Mouse (Mus musculus): ENCODE data around the gene Tes. TPM values are rescaled to one million over a fixed set of nuclear protein-coding genes. Genes with fewer than 3 reads are reported as not detected.

Gene Tes
- total and polyA plus RNA-seq, 3 experiments: 2.3 to 4.0 (median 3.3) TPM

DNA sequence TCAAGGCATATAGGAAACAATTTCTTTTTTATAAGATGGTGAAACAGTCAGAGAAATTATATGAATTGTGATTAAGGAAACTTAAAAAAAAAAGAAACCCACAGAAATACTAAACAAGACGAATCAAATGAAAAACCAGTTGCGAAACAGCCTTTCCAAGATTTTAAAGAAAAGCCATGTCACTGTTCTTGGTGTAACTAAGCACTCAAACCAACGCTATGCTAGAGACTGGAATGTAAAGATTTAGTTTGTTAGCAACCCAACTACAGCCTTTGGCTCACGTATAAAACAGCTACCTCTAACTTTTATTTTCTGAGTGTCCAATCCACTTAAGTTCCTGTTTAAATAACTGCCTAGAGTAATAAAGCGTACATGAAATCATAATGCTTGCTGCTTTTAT, 7.4 kb downstream of the Tes start:
- Histone ChIP-seq H3K79me2 (replicated peaks; ENCODE audit: control insufficient read depth, insufficient read depth, low read length) (no peaks in the 10 kb centered on the region), H3K4me1 (ENCODE audit: control insufficient read depth, insufficient read depth, low read length) (no peaks in the 10 kb centered on the region; the same call in 1 of the 2 replicates), H3K36me3 (ENCODE audit: control insufficient read depth, insufficient read depth, low read length) (no peaks in the 10 kb centered on the region), H3K4me3 (no peak overlapping the region), H3K27ac (no peak overlapping the region), H3K27me3 (ENCODE audit: control insufficient read depth, insufficient read depth, low read length) (peaks cover 2% of the 10 kb centered on the region; the same call in 1 of the 2 replicates), H3K9ac (ENCODE audit: low read depth, low read length) (no peak overlapping the region)
- 86% methylated on average over 5 of the region's 5 CpGs for WGBS
- no peak for DNase-seq
- intact Hi-C loops (cut with DNase I): no loop called here
- TF ChIP-seq CTCF (IDR thresholded peaks at IDR 0.05) (no peak), POLR2A (IDR thresholded peaks at IDR 0.05; ENCODE audit: insufficient read depth, low read depth, low read length) (no peak), EP300 (IDR thresholded peaks at IDR 0.05; ENCODE audit: insufficient read depth, low read depth, low read length) (no peak)

- peaks cover 2% of the 10 kb centered on the region; the same call in 1 of the 2 replicates for H3K27me3 ChIP-seq (ENCODE audit: control insufficient read depth, insufficient read depth, low read length)
- no peaks in the 10 kb centered on the region for H3K79me2 ChIP-seq (replicated peaks; ENCODE audit: control insufficient read depth, insufficient read depth, low read length)
- H3K9ac ChIP-seq (ENCODE audit: low read depth, low read length): no peak overlapping the region
- no peaks in the 10 kb centered on the region for H3K36me3 ChIP-seq (ENCODE audit: control insufficient read depth, insufficient read depth, low read length)
- TF ChIP-seq CTCF (IDR thresholded peaks at IDR 0.05) (no peak), EP300 (IDR thresholded peaks at IDR 0.05; ENCODE audit: insufficient read depth, low read depth, low read length) (no peak), POLR2A (IDR thresholded peaks at IDR 0.05; ENCODE audit: insufficient read depth, low read depth, low read length) (no peak)
- H3K4me3 ChIP-seq: no peak overlapping the region
- no peak for DNase-seq
- H3K4me1 ChIP-seq (ENCODE audit: control insufficient read depth, insufficient read depth, low read length): peaks cover 1% of the 10 kb centered on the region; the same call in 1 of the 2 replicates
- H3K27ac ChIP-seq: no peak overlapping the region
- WGBS: 74% methylated on average over 7 of the region's 7 CpGs
- intact Hi-C loops (cut with DNase I): no loop called here
These were observed 8.0 kb downstream of the Tes start for GRCm38 (mm10) chr6:17072763-17073484.

DNA sequence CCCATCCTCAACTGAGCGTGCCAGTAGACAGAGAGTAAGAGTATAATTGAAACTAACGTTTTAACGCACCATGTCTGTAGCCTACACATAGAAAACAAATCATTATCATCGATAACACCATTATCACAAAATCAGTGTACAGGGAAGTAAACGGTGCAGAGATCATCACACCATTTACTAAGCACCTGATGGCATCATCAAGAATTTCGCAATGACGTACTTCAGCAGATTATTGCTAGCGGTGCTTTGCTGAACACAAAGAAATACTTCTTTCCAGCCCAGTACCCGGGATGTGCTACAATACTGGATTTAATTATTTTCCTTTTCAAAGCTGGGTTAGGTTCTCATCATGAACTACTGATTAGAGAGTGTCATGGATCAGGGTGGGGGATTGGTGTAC, 12.3 kb downstream of the Tes start:
- Histone ChIP-seq H3K9ac (ENCODE audit: low read depth, low read length) (no peak overlapping the region), H3K79me2 (replicated peaks; ENCODE audit: control insufficient read depth, insufficient read depth, low read length) (no peaks in the 10 kb centered on the region), H3K4me3 (no peak overlapping the region), H3K36me3 (ENCODE audit: control insufficient read depth, insufficient read depth, low read length) (peaks cover 4% of the 10 kb centered on the region), H3K4me1 (ENCODE audit: control insufficient read depth, insufficient read depth, low read length) (peaks cover 3% of the 10 kb centered on the region), H3K27me3 (ENCODE audit: control insufficient read depth, insufficient read depth, low read length) (no peaks in the 10 kb centered on the region), H3K27ac (no peak overlapping the region)
- no peak for DNase-seq
- intact Hi-C loops (cut with DNase I): no loop called here
- WGBS: 91% methylated on average over 9 of the region's 9 CpGs
- no peak for TF ChIP-seq EP300 (IDR thresholded peaks at IDR 0.05; ENCODE audit: insufficient read depth, low read depth, low read length)
- TF ChIP-seq POLR2A (IDR thresholded peaks at IDR 0.05; ENCODE audit: insufficient read depth, low read depth, low read length): no peak
- TF ChIP-seq CTCF (IDR thresholded peaks at IDR 0.05): no peak

DNA sequence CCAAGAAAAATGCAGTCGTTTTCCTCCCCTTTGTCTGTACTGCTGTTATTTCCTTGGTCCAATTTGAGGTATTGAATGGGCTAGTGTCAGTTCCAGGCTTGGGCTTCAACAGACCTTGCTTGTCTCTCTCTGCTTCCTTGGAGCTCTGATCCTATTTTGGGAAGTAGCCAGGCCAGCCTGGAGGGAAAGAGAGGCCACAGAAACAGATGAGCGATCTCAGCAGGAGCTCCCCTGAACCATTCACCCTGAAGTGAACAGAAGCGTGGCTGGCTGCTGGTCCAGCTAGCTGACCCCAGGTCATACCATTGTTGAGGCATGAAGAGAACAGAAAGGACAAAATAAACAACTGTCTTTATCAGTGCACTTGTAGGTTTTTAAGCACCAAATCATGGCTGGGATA, 12.8 kb downstream of the Tes start:
- peaks cover 4% of the 10 kb centered on the region for H3K36me3 ChIP-seq (ENCODE audit: control insufficient read depth, insufficient read depth, low read length)
- WGBS: 38% methylated on average over 3 of the region's 3 CpGs
- H3K79me2 ChIP-seq (replicated peaks; ENCODE audit: control insufficient read depth, insufficient read depth, low read length): no peaks in the 10 kb centered on the region
- no peak overlapping the region for H3K9ac ChIP-seq (ENCODE audit: low read depth, low read length)
- TF ChIP-seq EP300 (IDR thresholded peaks at IDR 0.05; ENCODE audit: insufficient read depth, low read depth, low read length): no peak
- no peak for TF ChIP-seq POLR2A (IDR thresholded peaks at IDR 0.05; ENCODE audit: insufficient read depth, low read depth, low read length)
- no peak for TF ChIP-seq CTCF (IDR thresholded peaks at IDR 0.05)
- H3K4me3 ChIP-seq: no peak overlapping the region
- H3K27me3 ChIP-seq (ENCODE audit: control insufficient read depth, insufficient read depth, low read length): no peaks in the 10 kb centered on the region
- H3K27ac ChIP-seq: no peak overlapping the region
- intact Hi-C loops (cut with DNase I): loop anchor here (2.0 kb wide), 1 partner anchor 13 kb away; the partner anchor contains the start of gene Tes
- peaks cover 3% of the 10 kb centered on the region for H3K4me1 ChIP-seq (ENCODE audit: control insufficient read depth, insufficient read depth, low read length)
- DNase-seq: no peak

- peaks cover 1% of the 10 kb centered on the region; the same call in 1 of the 2 replicates for H3K27me3 ChIP-seq (ENCODE audit: control insufficient read depth, insufficient read depth, low read length)
- H3K27ac ChIP-seq: no peak overlapping the region; the same call in 1 of the 2 replicates
- no peak overlapping the region for H3K9ac ChIP-seq (ENCODE audit: low read depth, low read length)
- peaks cover 5% of the 10 kb centered on the region for H3K4me1 ChIP-seq (ENCODE audit: control insufficient read depth, insufficient read depth, low read length)
- 45% methylated on average over 5 of the region's 5 CpGs for WGBS
- H3K36me3 ChIP-seq (ENCODE audit: control insufficient read depth, insufficient read depth, low read length): peaks cover 4% of the 10 kb centered on the region
- TF ChIP-seq POLR2A (IDR thresholded peaks at IDR 0.05; ENCODE audit: insufficient read depth, low read depth, low read length) (no peak), EP300 (IDR thresholded peaks at IDR 0.05; ENCODE audit: insufficient read depth, low read depth, low read length) (0 out of 2 replicates have a peak, but pooled peaks have one; percentile 37)
- peak in 1 of 2 experiments; percentile 25 for DNase-seq
- H3K4me3 ChIP-seq: no peak overlapping the region
- no peaks in the 10 kb centered on the region for H3K79me2 ChIP-seq (replicated peaks; ENCODE audit: control insufficient read depth, insufficient read depth, low read length)
- intact Hi-C loops (cut with DNase I): loop anchor here (2.0 kb wide), 1 partner anchor 15 kb away; the partner anchor contains the start of gene Tes
These were observed 14.4 kb downstream of the Tes start for GRCm38 (mm10) chr6:17079304-17079703.

DNA sequence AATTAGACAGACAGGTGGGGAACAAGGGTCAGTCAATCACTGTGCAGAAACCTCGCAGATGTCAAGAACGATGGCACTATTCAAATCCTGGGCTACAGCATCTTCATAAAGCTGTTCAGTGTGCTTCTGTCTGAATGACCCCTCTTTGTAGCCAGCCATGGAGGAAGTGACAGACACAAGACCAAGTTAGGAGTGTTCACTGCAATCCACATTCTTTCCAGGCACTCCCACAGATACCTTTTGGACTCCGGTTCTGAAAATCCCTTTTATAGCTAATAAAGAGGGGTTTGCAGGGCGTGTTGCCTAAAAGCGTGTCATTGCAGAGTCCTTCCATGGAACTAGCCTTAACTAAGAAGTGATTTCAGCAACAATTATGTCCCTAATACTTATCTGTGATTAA, 14.9 kb downstream of the Tes start:
- Histone ChIP-seq H3K4me1 (ENCODE audit: control insufficient read depth, insufficient read depth, low read length) (peaks cover 5% of the 10 kb centered on the region), H3K9ac (ENCODE audit: low read depth, low read length) (no peak overlapping the region), H3K36me3 (ENCODE audit: control insufficient read depth, insufficient read depth, low read length) (peaks cover 4% of the 10 kb centered on the region), H3K4me3 (no peak overlapping the region), H3K79me2 (replicated peaks; ENCODE audit: control insufficient read depth, insufficient read depth, low read length) (no peaks in the 10 kb centered on the region), H3K27me3 (ENCODE audit: control insufficient read depth, insufficient read depth, low read length) (peaks cover 1% of the 10 kb centered on the region; the same call in 1 of the 2 replicates), H3K27ac (no peak overlapping the region)
- 45% methylated on average over 5 of the region's 5 CpGs for WGBS
- TF ChIP-seq EP300 (IDR thresholded peaks at IDR 0.05; ENCODE audit: insufficient read depth, low read depth, low read length) (no peak), POLR2A (IDR thresholded peaks at IDR 0.05; ENCODE audit: insufficient read depth, low read depth, low read length) (no peak), CTCF (IDR thresholded peaks at IDR 0.05) (no peak)
- no peak for DNase-seq
- intact Hi-C loops (cut with DNase I): loop anchor here (2.0 kb wide), 1 partner anchor 15 kb away; the partner anchor contains the start of gene Tes

All from heart, adult 2 months (tissue).